Mouse (Mus musculus): ENCODE measurements around the gene Phf14.

DNA sequence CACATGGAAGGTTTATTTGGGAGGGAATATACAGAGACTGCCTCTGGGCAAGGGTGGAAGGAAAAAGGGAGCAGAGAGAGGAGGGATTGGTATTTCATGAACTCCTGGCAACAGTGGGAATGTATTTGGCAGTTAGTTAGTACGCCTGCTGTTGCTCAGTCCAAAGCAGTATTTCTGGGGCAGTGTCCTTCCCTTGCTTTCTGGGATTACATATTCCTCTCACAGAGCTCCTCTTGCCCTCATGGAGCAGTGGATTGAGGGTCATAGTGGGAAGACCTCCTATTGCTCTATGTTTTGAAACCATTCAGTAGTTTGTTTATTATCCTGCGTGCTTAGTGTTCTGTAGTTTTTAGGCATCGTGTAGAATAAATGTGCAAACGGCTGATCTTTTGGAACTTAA is 34.5 kb downstream of the Phf14 start:
- TF ChIP-seq HCFC1 (IDR thresholded peaks at IDR 0.05; ENCODE audit: borderline replicate concordance, insufficient read depth, low read length), result no peak
- TF ChIP-seq ZNF384 (IDR thresholded peaks at IDR 0.05; ENCODE audit: low read depth, low read length), result no peak
